39 mouse cellular contexts compared by ENCODE assay signal in the genomic region with DNA sequence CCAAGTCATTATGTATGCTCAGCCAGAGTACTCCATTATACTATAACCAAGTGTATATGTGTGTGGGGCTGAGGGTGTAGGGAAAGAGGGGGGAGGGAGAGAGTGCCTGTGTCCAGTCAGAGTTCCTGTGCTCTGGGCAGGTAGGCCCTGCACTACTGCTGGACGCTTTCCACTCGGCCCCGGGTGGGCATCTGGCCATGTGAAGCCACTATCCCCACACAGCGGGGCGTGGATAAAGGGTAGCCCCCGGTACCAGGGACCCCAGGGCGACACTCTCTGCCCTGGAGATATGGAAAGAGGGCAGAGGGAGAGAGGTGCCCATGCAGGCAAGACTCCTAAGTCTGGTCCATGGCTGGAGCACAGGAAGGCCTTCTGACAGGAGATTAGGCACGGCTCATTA. TPM values are rescaled to one million over a fixed set of nuclear protein-coding genes. Genes with fewer than 3 reads are reported as not detected.
"Had no signal": no experiment of that assay in that cellular context is flagged by ENCODE, and none has a peak within 500 bp of the region (broad histone marks: within the 10 kb centered on the region; RNA-seq: fewer than 3 reads in every experiment).

No protein-coding gene starts in this region.

- H3K9me3 ChIP-seq: heart, embryonic 12.5 days; hindbrain, embryonic 13.5 days; hindbrain, embryonic 15.5 days; intestine, embryonic 15.5 days; kidney, embryonic 15.5 days; limb, embryonic 12.5 days; liver, embryonic 13.5 days; liver, embryonic 15.5 days had no signal

- ATAC-seq: hindbrain, postnatal 0 days; intestine, embryonic 15.5 days had no signal

- H3K4me1 ChIP-seq: heart, embryonic 12.5 days; hindbrain, embryonic 13.5 days; hindbrain, embryonic 15.5 days; intestine, embryonic 15.5 days; kidney, embryonic 15.5 days; limb, embryonic 12.5 days; liver, embryonic 13.5 days; liver, embryonic 15.5 days had no signal

- H3K9ac ChIP-seq: heart, embryonic 12.5 days; hindbrain, embryonic 13.5 days; hindbrain, embryonic 15.5 days; intestine, embryonic 15.5 days; kidney, embryonic 15.5 days; limb, embryonic 12.5 days; liver, embryonic 13.5 days; liver, embryonic 15.5 days had no signal

- H3K27me3 ChIP-seq: heart, embryonic 12.5 days; hindbrain, embryonic 13.5 days; hindbrain, embryonic 15.5 days; intestine, embryonic 15.5 days; kidney, embryonic 15.5 days; limb, embryonic 12.5 days; liver, embryonic 13.5 days; liver, embryonic 15.5 days had no signal

- H3K4me3 ChIP-seq: heart, embryonic 12.5 days; hindbrain, embryonic 13.5 days; hindbrain, embryonic 15.5 days; intestine, embryonic 15.5 days; kidney, embryonic 15.5 days; limb, embryonic 12.5 days; liver, embryonic 13.5 days; liver, embryonic 15.5 days had no signal

- DNase-seq: gastrocnemius, postnatal 14 days; gastrocnemius, postnatal 36 days; heart, adult 18-20 months; heart, postnatal 10 days; heart, postnatal 36 days; kidney, adult 11 months; kidney, adult 2 months; kidney, adult 9 months; kidney, postnatal 14 days; kidney, postnatal 36 days; layer of hippocampus, adult 9-11 months; layer of hippocampus, postnatal 36 days; left cerebral cortex, postnatal 4 days; liver; liver, embryonic 13.5 days had no signal

- H3K36me3 ChIP-seq: heart, embryonic 12.5 days; hindbrain, embryonic 13.5 days; hindbrain, embryonic 15.5 days; intestine, embryonic 15.5 days; kidney, embryonic 15.5 days; limb, embryonic 12.5 days; liver, embryonic 13.5 days; liver, embryonic 15.5 days had no signal

- H3K27ac ChIP-seq: hindbrain, embryonic 13.5 days; hindbrain, embryonic 15.5 days; hindbrain, postnatal 0 days; intestine, embryonic 15.5 days; kidney, embryonic 15.5 days; kidney, postnatal 0 days; limb, embryonic 12.5 days; liver, embryonic 13.5 days; liver, embryonic 15.5 days had no signal

- H3K4me2 ChIP-seq: heart, embryonic 12.5 days; hindbrain, embryonic 13.5 days; hindbrain, embryonic 15.5 days; intestine, embryonic 15.5 days; kidney, embryonic 15.5 days; limb, embryonic 12.5 days; liver, embryonic 11.5 days; liver, embryonic 13.5 days; liver, embryonic 15.5 days had no signal

RNA-seq across cellular contexts. Expression of gene Cyp2d9, which starts 12.0 kb away (rescaled TPM):
- total RNA-seq: gastrocnemius, adult 8-10 months; gastrocnemius, postnatal 14 days; gastrocnemius, postnatal 36 days; heart, adult 18-20 months; heart, postnatal 10 days; heart, postnatal 36 days; hematopoietic stem cell, adult 5-6 weeks; hindbrain, postnatal 0 days; layer of hippocampus, adult 18-20 months; layer of hippocampus, postnatal 14 days; layer of hippocampus, postnatal 36 days; left cerebral cortex, adult 18-20 months; left cerebral cortex, adult 8-10 months; left cerebral cortex, postnatal 10 days; left cerebral cortex, postnatal 25 days; left cerebral cortex, postnatal 4 days had no signal
- polyA plus RNA-seq: heart, embryonic 12.5 days; heart, embryonic 14.5 days; heart, embryonic 16.5 days; hindbrain, embryonic 11.5 days; hindbrain, embryonic 13.5 days; hindbrain, embryonic 15.5 days; hindbrain, postnatal 0 days; kidney, postnatal 0 days; limb, embryonic 12.5 days had no signal

RNA-seq across cellular contexts. Expression of gene Cyp2d10, which starts 38.2 kb away (rescaled TPM):
- total RNA-seq: gastrocnemius, postnatal 14 days; gastrocnemius, postnatal 36 days; heart, adult 18-20 months; heart, postnatal 10 days; heart, postnatal 36 days; hematopoietic stem cell, adult 5-6 weeks; hindbrain, postnatal 0 days; layer of hippocampus, postnatal 14 days; layer of hippocampus, postnatal 36 days; left cerebral cortex, postnatal 10 days; left cerebral cortex, postnatal 25 days; left cerebral cortex, postnatal 4 days had no signal
- polyA plus RNA-seq: heart, embryonic 14.5 days; hindbrain, embryonic 11.5 days; hindbrain, embryonic 13.5 days; hindbrain, postnatal 0 days; limb, embryonic 12.5 days; limb, embryonic 14.5 days had no signal

RNA-seq across cellular contexts. Expression of gene Cyp2d11, which starts 51.4 kb away (rescaled TPM):
- total RNA-seq: gastrocnemius, postnatal 36 days; heart, adult 18-20 months; heart, postnatal 10 days; hematopoietic stem cell, adult 5-6 weeks; hindbrain, postnatal 0 days; layer of hippocampus, postnatal 14 days; layer of hippocampus, postnatal 36 days; left cerebral cortex, postnatal 10 days; left cerebral cortex, postnatal 4 days had no signal
- polyA plus RNA-seq: gonadal fat pad, adult 2 months; heart, embryonic 12.5 days; heart, embryonic 14.5 days; heart, embryonic 16.5 days; hindbrain, embryonic 11.5 days; hindbrain, embryonic 13.5 days; hindbrain, embryonic 15.5 days; hindbrain, postnatal 0 days; intestine, embryonic 15.5 days; kidney, adult 2 months; kidney, embryonic 15.5 days; kidney, postnatal 0 days; large intestine, adult 2 months; limb, embryonic 12.5 days; limb, embryonic 14.5 days; liver, embryonic 11.5 days; liver, embryonic 13.5 days; liver, embryonic 15.5 days had no signal
